Mouse (Mus musculus) thymus, adult 2 months (tissue): ENCODE measurements around the gene Cd6.

Source experiments
- CTCF ChIP-seq: fragments of 200-500 bp; IDR thresholded peaks from 2 replicates; pipeline ENCODE4 v1.5.1; 2012; ENCODE audit warnings: mild to moderate bottlenecking, control low read depth, low read length, moderate library complexity, borderline replicate concordance; ENCODE audit not compliant: control insufficient read depth, poor library complexity, insufficient read depth; ENCODE audit errors: extremely low read depth
- POLR2A ChIP-seq: fragments of 200-500 bp; IDR thresholded peaks from 2 replicates; pipeline ENCODE4 v1.6.1; 2012; ENCODE audit warnings: mild to moderate bottlenecking, low read length, control low read depth, moderate library complexity; ENCODE audit not compliant: control insufficient read depth, poor library complexity, insufficient read depth; ENCODE audit errors: extremely low read depth

GRCm38 (mm10) chr19:10763381-10764031 is 66.4 kb downstream of the Cd6 start:
- TF ChIP-seq POLR2A (no peak), CTCF (no peak)
